Mouse (Mus musculus) heart, embryonic 12.5 days (tissue): ENCODE data around the gene Daam1. TPM values are rescaled to one million over a fixed set of nuclear protein-coding genes. Genes with fewer than 3 reads are reported as not detected.

Source experiments
- ATAC-seq: fragments of 200-750 bp; cut with Nextera tagmentation; 2 replicates; pipeline ENCODE4 v1.8.0; 2017; ENCODE audit warnings: moderate TSS enrichment, moderate library complexity; ENCODE audit not compliant: insufficient number of reproducible peaks, low FRiP score
- H3K27ac ChIP-seq: fragments of 300-500 bp; sonication (generic); 2 replicates; pipeline ENCODE4 v1.5.1; 2016; ENCODE audit warnings: mild to moderate bottlenecking, moderate library complexity; ENCODE audit not compliant: poor library complexity, severe bottlenecking
- H3K27me3 ChIP-seq: fragments of 300-500 bp; sonication (generic); replicated peaks from 2 replicates; pipeline ENCODE4 v1.6.1; 2016; ENCODE audit warnings: mild to moderate bottlenecking, moderate library complexity
- H3K36me3 ChIP-seq: fragments of 300-500 bp; sonication (generic); 2 replicates; pipeline ENCODE4 v1.6.1; 2016; ENCODE audit warnings: mild to moderate bottlenecking, moderate library complexity
- H3K4me1 ChIP-seq: fragments of 300-500 bp; sonication (generic); replicated peaks from 2 replicates; pipeline ENCODE4 v1.6.1; 2016; ENCODE audit warnings: mild to moderate bottlenecking
- H3K4me2 ChIP-seq: fragments of 300-500 bp; sonication (generic); 2 replicates; pipeline ENCODE4 v1.6.1; 2016; ENCODE audit warnings: mild to moderate bottlenecking, moderate library complexity
- H3K4me3 ChIP-seq: fragments of 300-500 bp; sonication (generic); 2 replicates; pipeline ENCODE4 v1.5.1; 2016; ENCODE audit warnings: mild to moderate bottlenecking
- H3K9ac ChIP-seq: fragments of 300-500 bp; sonication (generic); 2 replicates; pipeline ENCODE4 v1.6.1; 2016; ENCODE audit warnings: mild to moderate bottlenecking, moderate library complexity
- H3K9me3 ChIP-seq: fragments of 300-500 bp; sonication (generic); replicated peaks from 2 replicates; pipeline ENCODE4 v1.6.1; 2016; ENCODE audit warnings: mild to moderate bottlenecking, moderate library complexity
- whole genome bisulfite sequencing: fragments of 180-500 bp; shearing (Covaris S2); methylation state at CpG from one replicate; pipeline ENCODE4 v1.1.7; 2016; 5-methylcytosine and 5-hydroxymethylcytosine counted together
- polyA plus RNA-seq: library from polyadenylated mRNA; unstranded; fragments of >200 nt; fragmentation: Nextera tagmentation; extraction: Ambion mirVana; gene quantifications from 2 replicates; pipeline ENCODE4 v1.2.1, GENCODE M21; 2016

Daam1 gene
- 23.1 and 23.3 TPM in 2 replicates for polyA plus RNA-seq

- peak within 1 kb of the TSS; percentile 94 for H3K9ac ChIP-seq
- no peaks in the 10 kb centered on the region for H3K27me3 ChIP-seq
- no peaks in the 10 kb centered on the region for H3K9me3 ChIP-seq
- peak within 1 kb of the TSS; percentile 76 for H3K4me2 ChIP-seq
- peak; percentile 99 for ATAC-seq
- peaks cover 26% of the 10 kb centered on the region for H3K4me1 ChIP-seq
- peak within 1 kb of the TSS; percentile 97 for H3K27ac ChIP-seq
- WGBS, result under 1% methylated on average over 35 of the region's 35 CpGs
- H3K4me3 ChIP-seq, result peak within 1 kb of the TSS; percentile 97
- no peaks in the 10 kb centered on the region for H3K36me3 ChIP-seq
These were observed at the start of gene Daam1 for GRCm38 (mm10) chr12:71830607-71831257. Daam1 (plus strand) TSS chr12:71831078.

- peak; percentile 36; the same call in 1 of the 2 replicates for ATAC-seq
- Histone ChIP-seq H3K9ac (no peak overlapping the region), H3K9me3 (no peaks in the 10 kb centered on the region), H3K4me1 (peaks cover 24% of the 10 kb centered on the region), H3K4me2 (no peak overlapping the region), H3K27ac (no peak overlapping the region), H3K4me3 (no peak overlapping the region), H3K36me3 (no peaks in the 10 kb centered on the region), H3K27me3 (no peaks in the 10 kb centered on the region)
- WGBS, result 29% methylated on average over 7 of the region's 7 CpGs
These were observed 49.7 kb upstream of the Daam1 start for GRCm38 (mm10) chr12:71781220-71781619.

GRCm38 (mm10) chr12:71783970-71784369, 46.9 kb upstream of the Daam1 start:
- 69% methylated on average over 3 of the region's 3 CpGs for WGBS
- H3K4me3 ChIP-seq, result no peak overlapping the region
- no peak for ATAC-seq
- H3K9ac ChIP-seq, result no peak overlapping the region
- no peaks in the 10 kb centered on the region for H3K36me3 ChIP-seq
- no peak overlapping the region for H3K4me2 ChIP-seq
- H3K9me3 ChIP-seq, result no peaks in the 10 kb centered on the region
- H3K27me3 ChIP-seq, result no peaks in the 10 kb centered on the region
- H3K4me1 ChIP-seq, result peaks cover 20% of the 10 kb centered on the region
- no peak overlapping the region for H3K27ac ChIP-seq

GRCm38 (mm10) chr12:71784666-71785255, 46.1 kb upstream of the Daam1 start:
- peaks cover 17% of the 10 kb centered on the region for H3K4me1 ChIP-seq
- no peaks in the 10 kb centered on the region for H3K36me3 ChIP-seq
- no peak overlapping the region for H3K9ac ChIP-seq
- H3K27me3 ChIP-seq, result no peaks in the 10 kb centered on the region
- no peaks in the 10 kb centered on the region for H3K9me3 ChIP-seq
- ATAC-seq, result no peak
- 58% methylated on average over 11 of the region's 11 CpGs for WGBS
- no peak overlapping the region for H3K4me2 ChIP-seq
- no peak overlapping the region for H3K27ac ChIP-seq
- H3K4me3 ChIP-seq, result no peak overlapping the region

GRCm38 (mm10) chr12:71786521-71786920, 44.4 kb upstream of the Daam1 start:
- H3K4me1 ChIP-seq, result peaks cover 10% of the 10 kb centered on the region
- H3K27ac ChIP-seq, result no peak overlapping the region
- no peak overlapping the region for H3K9ac ChIP-seq
- H3K4me3 ChIP-seq, result no peak overlapping the region
- no peaks in the 10 kb centered on the region for H3K36me3 ChIP-seq
- H3K27me3 ChIP-seq, result no peaks in the 10 kb centered on the region
- H3K4me2 ChIP-seq, result no peak overlapping the region
- H3K9me3 ChIP-seq, result no peaks in the 10 kb centered on the region
- ATAC-seq, result no peak

GRCm38 (mm10) chr12:71788791-71789190, 42.1 kb upstream of the Daam1 start:
- Histone ChIP-seq H3K36me3 (no peaks in the 10 kb centered on the region), H3K4me2 (no peak overlapping the region), H3K9ac (no peak overlapping the region), H3K9me3 (no peaks in the 10 kb centered on the region), H3K27ac (no peak overlapping the region), H3K4me1 (peaks cover 8% of the 10 kb centered on the region; the same call in 1 of the 2 replicates), H3K4me3 (no peak overlapping the region), H3K27me3 (no peaks in the 10 kb centered on the region)
- 33% methylated on average over 4 of the region's 4 CpGs for WGBS
- ATAC-seq, result peak; percentile 29; the same call in 1 of the 2 replicates

- H3K36me3 ChIP-seq, result no peaks in the 10 kb centered on the region
- 79% methylated on average over 1 of the region's 1 CpGs for WGBS
- H3K27me3 ChIP-seq, result no peaks in the 10 kb centered on the region
- peaks cover 11% of the 10 kb centered on the region for H3K4me1 ChIP-seq
- H3K4me2 ChIP-seq, result no peak overlapping the region
- no peaks in the 10 kb centered on the region for H3K9me3 ChIP-seq
- no peak for ATAC-seq
- no peak overlapping the region for H3K4me3 ChIP-seq
- H3K9ac ChIP-seq, result no peak overlapping the region
- H3K27ac ChIP-seq, result no peak overlapping the region
These were observed 40.3 kb upstream of the Daam1 start for GRCm38 (mm10) chr12:71790581-71790980.

GRCm38 (mm10) chr12:71793114-71793513, 37.8 kb upstream of the Daam1 start:
- no peaks in the 10 kb centered on the region for H3K27me3 ChIP-seq
- 76% methylated on average over 2 of the region's 2 CpGs for WGBS
- H3K27ac ChIP-seq, result no peak overlapping the region
- H3K4me1 ChIP-seq, result peaks cover 24% of the 10 kb centered on the region
- H3K4me2 ChIP-seq, result no peak overlapping the region
- no peak for ATAC-seq
- H3K36me3 ChIP-seq, result no peaks in the 10 kb centered on the region
- no peaks in the 10 kb centered on the region for H3K9me3 ChIP-seq
- no peak overlapping the region for H3K9ac ChIP-seq
- H3K4me3 ChIP-seq, result no peak overlapping the region

- Histone ChIP-seq H3K36me3 (no peaks in the 10 kb centered on the region), H3K9ac (no peak overlapping the region), H3K4me3 (no peak overlapping the region), H3K4me2 (no peak overlapping the region), H3K27me3 (no peaks in the 10 kb centered on the region), H3K4me1 (peaks cover 16% of the 10 kb centered on the region), H3K27ac (no peak overlapping the region), H3K9me3 (no peaks in the 10 kb centered on the region)
- ATAC-seq, result no peak
- WGBS, result 41% methylated on average over 4 of the region's 4 CpGs
These were observed 35.3 kb upstream of the Daam1 start for GRCm38 (mm10) chr12:71795626-71796025.

- Histone ChIP-seq H3K9ac (no peak overlapping the region), H3K27me3 (no peaks in the 10 kb centered on the region), H3K4me3 (no peak overlapping the region), H3K27ac (no peak overlapping the region), H3K4me1 (peaks cover 16% of the 10 kb centered on the region), H3K9me3 (no peaks in the 10 kb centered on the region), H3K4me2 (peak overlapping the region; percentile 29; the same call in 1 of the 2 replicates), H3K36me3 (no peaks in the 10 kb centered on the region)
- 8% methylated on average over 7 of the region's 7 CpGs for WGBS
- no peak for ATAC-seq
These were observed 34.4 kb upstream of the Daam1 start for GRCm38 (mm10) chr12:71796517-71796916.

- no peak for ATAC-seq
- Histone ChIP-seq H3K36me3 (no peaks in the 10 kb centered on the region), H3K4me1 (peaks cover 19% of the 10 kb centered on the region), H3K9me3 (no peaks in the 10 kb centered on the region), H3K4me3 (no peak overlapping the region), H3K27ac (no peak overlapping the region), H3K27me3 (no peaks in the 10 kb centered on the region), H3K4me2 (no peak overlapping the region), H3K9ac (no peak overlapping the region)
- WGBS, result 70% methylated on average over 9 of the region's 9 CpGs
These were observed 23.6 kb upstream of the Daam1 start for GRCm38 (mm10) chr12:71807306-71807705.
